In genomic region chr19:6306137-6306551, GRCm38 (mm10) we compare ENCODE assay signal across 8 mouse cellular contexts. TPM values are rescaled to one million over a fixed set of nuclear protein-coding genes. Genes with fewer than 3 reads are reported as not detected.
A peak's percentile ranks its signal among the peaks of the same experiment; 100 is the strongest.
DNase-seq lines count a peak whose midpoint lies in the region; ATAC-seq lines count a peak whose summit lies in the region.

Gene Cdc42bpg (plus strand): TSS chr19:6306456.

- peaks cover 4% of the 10 kb centered on the region; the same call in 1 of the 2 replicates for H3K36me3 ChIP-seq in hindbrain, embryonic 12.5 days
- peaks cover 17% of the 10 kb centered on the region for H3K36me3 ChIP-seq in limb, embryonic 15.5 days
- no peaks in the 10 kb centered on the region for H3K36me3 ChIP-seq in midbrain, embryonic 15.5 days (replicated peaks)

- under 1% methylated on average over 18 of the region's 38 CpGs for WGBS in hindbrain, embryonic 12.5 days
- WGBS in limb, embryonic 15.5 days, result 2% methylated on average over 37 of the region's 38 CpGs
- WGBS in midbrain, embryonic 15.5 days, result 1% methylated on average over 37 of the region's 38 CpGs

- peak; percentile 77 for DNase-seq in WW6 (ENCODE audit: low read depth, low spot score)
- peak; percentile 90 for DNase-seq in cerebellum, adult 9-10 months
- DNase-seq in forelimb bud, embryonic 11.5 days (ENCODE audit: low read depth, low spot score), result peak; percentile 63
- peak; percentile 75 to 83 for DNase-seq in spleen, postnatal 14 days (ENCODE audit: low spot score in 2 of 2)
- no peak for DNase-seq in layer of hippocampus, adult 9-10 months (ENCODE audit: low spot score)

- H3K27me3 ChIP-seq in hindbrain, embryonic 12.5 days, result no peaks in the 10 kb centered on the region
- no peaks in the 10 kb centered on the region for H3K27me3 ChIP-seq in limb, embryonic 15.5 days
- 0 out of 2 replicates have a peak, but pooled peaks cover 7% of the 10 kb centered on the region for H3K27me3 ChIP-seq in midbrain, embryonic 15.5 days (replicated peaks)

- peak; percentile 81 for ATAC-seq in hindbrain, embryonic 12.5 days (ENCODE audit: low FRiP score)
- peak; percentile 76 for ATAC-seq in limb, embryonic 15.5 days (ENCODE audit: insufficient number of reproducible peaks, low FRiP score, low TSS enrichment, low read depth)
- peak; percentile 77 for ATAC-seq in midbrain, embryonic 15.5 days (replicated peaks)

- H3K4me1 ChIP-seq in hindbrain, embryonic 12.5 days, result peaks cover 16% of the 10 kb centered on the region
- H3K4me1 ChIP-seq in limb, embryonic 15.5 days, result peaks cover 41% of the 10 kb centered on the region
- peaks cover 4% of the 10 kb centered on the region; the same call in 1 of the 2 replicates for H3K4me1 ChIP-seq in midbrain, embryonic 15.5 days

- H3K9ac ChIP-seq in hindbrain, embryonic 12.5 days, result peak within 1 kb of the TSS; percentile 73
- H3K9ac ChIP-seq in limb, embryonic 15.5 days, result peak within 1 kb of the TSS; percentile 55
- H3K9ac ChIP-seq in midbrain, embryonic 15.5 days, result peak within 1 kb of the TSS; percentile 19

- H3K4me2 ChIP-seq in hindbrain, embryonic 12.5 days (replicated peaks), result peak within 1 kb of the TSS; percentile 73
- peak within 1 kb of the TSS; percentile 66 for H3K4me2 ChIP-seq in limb, embryonic 15.5 days
- peak within 1 kb of the TSS; percentile 56 for H3K4me2 ChIP-seq in midbrain, embryonic 15.5 days

- H3K27ac ChIP-seq in hindbrain, embryonic 12.5 days, result 0 out of 2 replicates have a peak within 1 kb of the TSS, but pooled peaks have one; percentile 30
- H3K27ac ChIP-seq in limb, embryonic 15.5 days, result peak within 1 kb of the TSS; percentile 91
- no peak within 1 kb of the TSS for H3K27ac ChIP-seq in midbrain, embryonic 15.5 days

- no peaks in the 10 kb centered on the region for H3K9me3 ChIP-seq in hindbrain, embryonic 12.5 days (replicated peaks)
- no peaks in the 10 kb centered on the region for H3K9me3 ChIP-seq in limb, embryonic 15.5 days
- no peaks in the 10 kb centered on the region for H3K9me3 ChIP-seq in midbrain, embryonic 15.5 days

- peak within 1 kb of the TSS; percentile 65 for H3K4me3 ChIP-seq in hindbrain, embryonic 12.5 days
- H3K4me3 ChIP-seq in limb, embryonic 15.5 days, result peak within 1 kb of the TSS; percentile 70
- peak within 1 kb of the TSS; percentile 47 for H3K4me3 ChIP-seq in midbrain, embryonic 15.5 days

RNA-seq across cellular contexts. Expression of gene Cdc42bpg, which starts in this region (rescaled TPM):
- polyA plus RNA-seq in hindbrain, embryonic 12.5 days (2016; fragmentation: Nextera tagmentation; extraction: Ambion mirVana), result 0.48 and 0.61 TPM in 2 replicates
- 1.4 and 2.0 TPM in 2 replicates for polyA plus RNA-seq in limb, embryonic 15.5 days (2015; fragmentation: Nextera tagmentation; extraction: Ambion mirVana)
- polyA plus RNA-seq in midbrain, embryonic 15.5 days (2015; fragmentation: Nextera tagmentation; extraction: Ambion mirVana), result 0.40 and 0.47 TPM in 2 replicates

Comparison
In these comparisons a context has a peak if more than half of its experiments do, and no peak if none do; other contexts are left out.
1. Peak in ATAC-seq, H3K4me3 ChIP-seq, H3K27ac ChIP-seq, H3K9ac ChIP-seq and H3K4me2 ChIP-seq in hindbrain, embryonic 12.5 days; RNA of the gene not detected or under 1 TPM.
2. Peak in ATAC-seq, H3K4me3 ChIP-seq, H3K9ac ChIP-seq and H3K4me2 ChIP-seq in midbrain, embryonic 15.5 days; RNA of the gene not detected or under 1 TPM.
3. H3K9ac ChIP-seq: peak in every context shown above with its lines; median percentile 73 in hindbrain, embryonic 12.5 days; 55 in limb, embryonic 15.5 days; 19 in midbrain, embryonic 15.5 days.